Mouse (Mus musculus) thymus, postnatal 10 days (tissue): ENCODE results near the gene Gm20532.

Source experiments
- DNase-seq, 2 experiments: peaks; one replicate each; pipeline ENCODE4 v3.0.0; 2021; ENCODE audit warnings: low spot score in 2 of 2

Gene Gm20532

GRCm38 (mm10) chr2:26621246-26621645 lies 34.8 kb downstream of the Gm20532 start:
- no peak for DNase-seq

DNA sequence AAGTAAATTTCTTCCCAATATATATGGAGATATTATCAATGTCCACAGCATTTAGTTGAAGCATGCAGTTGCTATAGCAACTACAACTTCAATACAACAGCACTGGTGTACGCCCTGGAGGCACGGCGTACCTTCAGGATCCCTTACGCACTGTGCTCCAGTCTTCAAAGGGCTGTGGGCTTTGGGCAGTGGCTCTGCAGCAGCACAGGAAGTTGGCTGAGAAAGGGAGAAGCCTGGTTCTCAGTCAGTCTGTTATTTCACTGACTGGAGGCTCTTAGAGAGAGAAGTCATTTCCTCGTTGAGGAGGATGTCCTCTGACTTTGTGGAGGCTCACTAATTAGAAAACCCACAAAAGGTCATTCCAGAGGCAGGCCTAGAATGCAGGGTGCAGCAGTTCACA lies 36.5 kb downstream of the Gm20532 start:
- DNase-seq, result no peak

GRCm38 (mm10) chr2:26625419-26625818 lies 39.0 kb downstream of the Gm20532 start:
- no peak for DNase-seq

DNA sequence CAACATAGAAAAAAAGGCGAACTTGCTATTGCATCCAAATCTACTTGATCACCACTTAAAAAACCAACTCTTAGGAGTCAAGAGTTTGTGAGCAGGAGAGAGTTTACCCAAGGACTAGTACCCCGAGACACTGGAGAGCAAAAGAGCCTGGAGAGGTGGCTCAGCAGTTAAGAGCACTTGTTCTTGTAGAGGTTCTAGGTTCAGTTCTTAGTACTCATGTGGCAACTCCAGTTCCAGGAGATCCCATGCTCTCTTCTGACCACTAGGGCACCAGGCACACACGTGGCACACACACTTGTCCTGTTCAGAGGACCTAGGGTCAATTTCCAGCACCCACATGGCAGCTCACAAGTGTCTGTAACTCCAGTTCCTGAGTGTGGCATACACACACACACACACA lies 39.6 kb downstream of the Gm20532 start:
- DNase-seq, result no peak

DNA sequence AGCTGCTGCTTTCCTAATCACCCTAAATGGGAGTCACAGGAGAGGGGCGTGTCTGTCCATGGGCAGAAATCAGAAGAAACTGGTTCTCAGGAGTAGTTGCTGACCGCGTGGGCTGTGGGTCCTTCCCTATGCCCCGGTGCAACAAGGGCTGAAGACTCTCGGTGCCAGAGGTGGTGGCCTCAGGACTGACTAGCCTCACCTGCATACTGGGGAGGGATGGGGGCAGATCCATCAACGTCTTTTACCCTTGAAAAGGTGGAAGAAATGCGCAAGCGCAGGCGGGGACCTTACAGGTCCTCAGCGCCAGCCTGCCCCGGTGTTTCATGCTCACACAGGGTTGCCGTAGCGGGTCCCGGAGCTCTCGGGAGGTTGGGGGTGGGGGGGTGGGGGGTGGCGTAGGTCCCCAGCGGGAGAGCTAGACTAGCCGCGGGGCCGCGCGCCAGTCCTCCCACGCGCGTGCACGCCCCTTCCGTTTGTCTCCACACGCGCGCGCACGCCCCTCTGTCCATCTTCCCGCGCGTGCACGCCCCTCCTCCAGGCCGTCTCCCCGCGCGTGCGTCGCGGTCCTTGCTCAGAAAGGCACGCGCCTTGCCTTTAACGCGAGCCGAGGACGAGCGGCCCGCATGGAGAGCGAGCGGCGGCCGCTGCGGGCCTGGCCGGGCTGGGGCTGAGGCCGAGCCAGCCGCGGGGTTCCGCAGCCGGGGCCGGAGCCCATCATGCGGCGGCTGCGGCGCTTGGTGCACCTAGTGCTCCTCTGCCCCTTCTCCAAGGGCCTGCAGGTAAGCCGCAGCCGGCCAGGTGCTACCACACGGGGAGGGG lies 41.7 kb downstream of the Gm20532 start, which contains the start of gene Fam69b:
Fam69b (plus strand) TSS at position 537 of the 819 bp plus-strand sequence.
- peak; percentile 48 to 77 for DNase-seq

DNA sequence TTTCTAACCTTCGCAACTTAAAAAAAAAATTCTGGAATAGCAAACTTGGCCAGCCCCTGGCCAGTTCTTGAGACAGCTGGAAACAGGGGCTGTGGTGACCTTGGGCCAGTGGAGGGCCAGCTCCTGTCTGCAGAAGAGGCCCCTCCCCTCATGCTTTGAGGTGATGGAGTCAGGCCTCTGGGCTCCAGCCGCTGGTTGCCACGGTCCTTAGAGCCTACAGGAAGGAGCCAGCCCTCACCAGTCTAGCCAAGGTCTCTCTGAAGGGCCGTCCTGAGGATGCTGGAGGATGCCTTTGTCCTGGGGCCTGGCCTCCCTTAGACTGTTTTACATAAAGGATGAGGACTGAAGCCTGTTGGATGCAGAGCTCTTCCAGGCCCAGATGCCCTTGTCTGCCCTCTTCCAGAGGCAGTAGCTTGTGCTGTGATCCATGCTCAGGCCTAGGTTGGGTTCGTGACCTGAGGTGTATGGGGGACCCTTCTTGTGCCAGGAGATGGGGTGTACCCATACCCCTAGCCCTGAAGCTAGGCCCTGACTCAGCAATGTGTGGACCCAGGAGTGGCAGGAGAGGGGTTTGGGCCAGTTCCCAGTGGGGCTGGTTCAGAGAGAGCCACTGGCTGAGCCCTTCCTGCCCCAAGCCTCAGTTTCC lies 42.5 kb downstream of the Gm20532 start:
- no peak for DNase-seq

DNA sequence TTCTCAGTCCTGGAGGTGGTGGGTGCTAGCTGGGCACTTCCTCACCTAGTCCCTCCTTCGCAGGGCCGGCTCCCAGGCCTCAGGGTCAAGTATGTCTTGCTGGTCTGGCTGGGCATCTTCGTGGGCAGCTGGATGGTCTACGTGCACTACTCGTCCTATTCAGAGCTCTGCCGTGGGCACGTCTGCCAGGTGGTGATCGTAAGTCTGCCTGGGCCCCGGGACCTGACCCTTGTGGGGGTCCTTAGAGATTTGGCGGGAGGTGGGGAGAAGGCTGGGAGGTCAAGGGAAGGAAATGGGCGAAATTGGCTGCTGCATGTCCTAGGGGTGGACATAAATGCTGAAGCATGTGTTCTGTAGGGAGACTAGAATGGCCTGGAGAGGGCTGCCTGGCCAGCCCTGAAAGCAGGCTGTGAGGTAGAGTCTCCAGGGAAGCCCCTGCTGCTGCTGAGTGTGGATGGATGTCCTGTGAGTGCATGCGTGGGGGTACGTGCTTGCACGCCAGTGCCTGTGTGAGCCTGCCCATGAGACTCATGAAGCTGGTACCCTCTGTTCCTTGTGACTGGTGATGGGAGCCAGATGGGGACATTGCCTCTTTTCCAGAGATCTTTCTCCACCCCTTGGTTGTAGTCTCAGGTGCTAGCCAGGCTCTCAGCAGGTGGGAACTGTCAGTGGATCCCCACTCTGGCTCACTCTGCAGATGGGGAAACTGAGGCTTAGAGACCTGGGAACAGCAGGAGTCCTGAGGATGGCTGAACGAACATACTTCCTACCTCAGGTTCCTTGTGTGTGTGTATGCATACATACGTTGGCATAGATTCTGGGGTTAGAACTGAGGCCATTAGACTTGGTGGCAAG lies 46.3 kb downstream of the Gm20532 start:
- no peak for DNase-seq

DNA sequence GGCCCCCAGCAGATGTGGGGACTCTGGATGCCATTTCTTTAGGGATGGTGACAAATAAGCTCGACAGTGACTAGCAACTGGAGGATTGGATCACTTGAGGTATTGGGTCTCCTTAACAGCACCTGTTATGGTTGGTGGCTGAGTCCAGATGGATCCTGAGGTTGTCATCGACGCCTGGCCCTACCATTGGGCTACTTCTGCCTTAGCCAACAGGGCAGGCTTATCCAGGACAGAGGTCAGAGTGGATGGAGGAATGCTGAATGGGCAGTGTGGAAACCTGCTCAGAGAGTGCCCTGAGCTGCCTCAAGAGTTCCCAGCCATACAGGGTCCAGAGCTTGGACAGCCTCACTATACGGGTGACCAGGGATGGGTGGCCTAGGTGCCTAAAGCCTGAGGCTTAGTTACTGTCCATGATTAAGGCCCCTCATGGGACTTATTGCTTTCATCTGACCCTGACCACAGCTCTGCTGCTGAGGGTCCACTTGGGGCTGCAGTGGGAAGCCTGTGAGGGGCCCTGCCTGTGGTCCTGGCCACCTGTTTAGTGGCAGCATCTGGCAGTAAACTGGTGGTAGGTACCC lies 47.6 kb downstream of the Gm20532 start:
- no peak for DNase-seq

DNA sequence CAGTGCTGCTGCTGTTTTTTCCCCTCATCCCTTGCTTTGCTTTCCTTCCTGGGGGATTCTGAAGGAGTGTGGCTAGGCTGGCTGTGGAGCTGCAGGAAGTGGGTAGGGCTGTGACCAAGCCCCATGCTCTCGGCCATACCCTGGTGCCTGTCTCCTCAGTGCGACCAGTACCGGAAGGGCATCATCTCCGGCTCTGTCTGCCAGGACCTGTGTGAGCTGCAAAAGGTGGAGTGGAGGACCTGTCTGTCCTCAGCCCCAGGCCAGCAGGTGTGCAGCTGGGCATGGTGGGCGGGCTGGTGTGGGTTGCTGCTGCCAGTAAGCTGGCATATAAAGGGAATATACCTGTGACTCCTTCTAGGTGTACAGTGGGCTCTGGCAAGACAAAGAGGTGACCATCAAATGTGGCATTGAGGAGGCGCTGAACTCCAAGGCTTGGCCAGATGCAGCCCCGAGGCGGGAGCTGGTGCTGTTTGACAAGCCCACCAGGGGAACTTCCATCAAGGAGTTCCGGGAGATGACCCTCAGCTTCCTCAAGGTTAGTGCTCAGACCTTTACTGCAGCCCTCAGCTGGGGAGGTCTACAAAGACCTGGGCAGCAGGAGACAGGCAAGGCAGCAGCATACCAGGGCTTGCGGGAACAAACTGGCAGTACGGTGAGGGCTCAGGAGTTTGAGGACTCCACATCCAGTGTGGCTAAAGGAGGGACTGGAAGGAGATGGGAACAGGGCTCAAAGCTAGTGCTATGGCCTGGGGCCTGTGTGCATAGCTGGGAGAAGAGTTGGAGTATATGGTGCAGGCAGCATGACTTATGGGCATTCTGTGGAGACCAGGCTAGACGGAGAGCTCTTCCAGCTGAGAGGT lies 48.4 kb downstream of the Gm20532 start:
- DNase-seq, result no peak

GRCm38 (mm10) chr2:26635489-26636324 lies 49.3 kb downstream of the Gm20532 start:
- DNase-seq, result no peak

GRCm38 (mm10) chr2:26636325-26636635 lies 49.8 kb downstream of the Gm20532 start:
- DNase-seq, result no peak

GRCm38 (mm10) chr2:26637316-26637932 lies 51.0 kb downstream of the Gm20532 start:
- DNase-seq, result no peak

GRCm38 (mm10) chr2:26638039-26638438 lies 51.6 kb downstream of the Gm20532 start:
- DNase-seq, result no peak

GRCm38 (mm10) chr2:26638572-26638971 lies 52.1 kb downstream of the Gm20532 start:
- no peak for DNase-seq

GRCm38 (mm10) chr2:26639083-26639482 lies 52.6 kb downstream of the Gm20532 start:
- DNase-seq, result peak; percentile 61 to 66

GRCm38 (mm10) chr2:26639838-26640830 lies 53.7 kb downstream of the Gm20532 start:
- peak; percentile 90 to 98 for DNase-seq

- no peak for DNase-seq
These were observed 54.7 kb downstream of the Gm20532 start for GRCm38 (mm10) chr2:26641006-26641647.

- DNase-seq, result peak in 1 of 2 experiments; percentile 53
These were observed 57.5 kb downstream of the Gm20532 start for GRCm38 (mm10) chr2:26643942-26644341.
